Mouse (Mus musculus) liver, adult (tissue): ENCODE measurements around the gene Pcdh7.

Experiments
- GATA4 ChIP-seq: IDR thresholded peaks from 2 replicates; pipeline ENCODE4 v1.6.1; 2014; ENCODE audit warnings: mild to moderate bottlenecking, low read length; ENCODE audit not compliant: insufficient replicate concordance

The Pcdh7 gene

DNA sequence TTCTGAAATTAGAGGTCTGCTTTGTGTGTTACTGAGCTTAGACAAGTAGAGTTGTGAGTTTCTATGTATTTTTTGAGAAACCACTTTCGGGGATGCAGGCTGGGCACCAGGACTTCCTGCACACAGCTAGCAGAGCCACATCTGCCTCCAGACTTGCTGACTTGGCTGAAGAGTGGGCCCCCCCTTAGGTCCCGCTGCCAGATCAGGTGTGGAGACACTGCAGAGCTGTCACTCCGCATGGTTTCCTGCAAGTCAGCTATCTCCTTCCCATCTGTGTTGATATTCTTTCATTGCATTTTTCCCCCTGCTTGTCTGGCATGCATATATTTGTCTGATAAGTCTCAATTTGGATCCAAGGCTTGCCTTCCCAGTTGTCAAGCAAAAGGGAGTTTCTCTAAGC is 52.6 kb downstream of the Pcdh7 start:
- TF ChIP-seq GATA4: no peak

DNA sequence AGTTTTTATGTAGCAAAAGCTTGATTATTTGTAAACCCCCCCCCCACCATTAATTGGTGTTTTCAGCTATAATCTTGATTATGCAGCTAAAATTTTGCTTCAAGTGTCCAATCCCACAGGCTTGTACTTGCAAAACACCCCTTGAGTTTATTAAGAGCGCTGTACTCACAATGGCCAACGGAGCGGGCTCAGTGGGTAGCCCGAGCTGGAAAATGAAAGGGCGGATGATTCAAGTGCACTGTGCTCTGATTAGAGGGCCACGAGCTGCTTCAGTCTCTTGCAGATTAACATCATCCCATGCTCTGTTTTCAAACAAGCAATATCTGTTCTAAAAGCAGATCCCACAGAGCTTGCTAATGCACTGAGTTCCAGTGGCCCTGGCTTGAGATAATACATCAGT is 53.4 kb downstream of the Pcdh7 start:
- no peak for TF ChIP-seq GATA4

DNA sequence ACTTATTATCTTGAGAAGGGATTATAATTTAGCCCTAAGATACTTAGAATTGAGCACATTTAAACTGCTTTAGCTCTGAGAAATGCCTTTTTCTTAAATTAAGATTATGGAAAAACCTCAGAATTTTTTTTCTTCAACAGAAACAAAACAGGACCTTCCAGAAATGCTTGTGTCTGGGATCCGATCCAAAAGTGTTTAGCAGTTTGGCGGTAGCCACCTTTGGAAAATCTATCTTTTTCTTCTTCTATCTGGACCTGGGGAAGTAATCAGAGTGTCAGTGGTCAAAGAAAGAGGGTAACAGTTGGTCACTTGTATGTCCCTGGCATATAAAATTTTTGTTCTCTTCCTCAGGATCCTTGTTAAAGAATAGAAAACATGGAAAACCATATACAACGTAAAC is 54.9 kb downstream of the Pcdh7 start:
- no peak for TF ChIP-seq GATA4

DNA sequence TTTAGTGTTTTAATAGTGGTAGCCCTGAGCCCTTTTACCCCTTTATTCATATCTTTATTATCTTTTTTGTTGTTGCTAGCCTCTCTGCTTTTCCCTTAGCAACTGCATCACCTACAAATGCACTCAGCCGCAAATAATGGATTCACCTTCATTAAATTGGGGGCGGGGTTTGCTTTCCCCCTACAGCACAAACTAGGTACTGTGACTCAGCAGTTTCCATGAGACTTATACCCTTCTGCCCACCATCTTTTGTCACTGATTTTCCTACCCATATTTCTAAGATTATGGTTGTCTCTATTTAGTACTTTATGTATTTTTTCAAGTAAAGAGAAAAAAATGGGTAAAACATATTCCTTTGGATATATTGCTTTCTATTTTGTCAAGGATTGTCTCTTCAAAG is 56.7 kb downstream of the Pcdh7 start:
- TF ChIP-seq GATA4: no peak

DNA sequence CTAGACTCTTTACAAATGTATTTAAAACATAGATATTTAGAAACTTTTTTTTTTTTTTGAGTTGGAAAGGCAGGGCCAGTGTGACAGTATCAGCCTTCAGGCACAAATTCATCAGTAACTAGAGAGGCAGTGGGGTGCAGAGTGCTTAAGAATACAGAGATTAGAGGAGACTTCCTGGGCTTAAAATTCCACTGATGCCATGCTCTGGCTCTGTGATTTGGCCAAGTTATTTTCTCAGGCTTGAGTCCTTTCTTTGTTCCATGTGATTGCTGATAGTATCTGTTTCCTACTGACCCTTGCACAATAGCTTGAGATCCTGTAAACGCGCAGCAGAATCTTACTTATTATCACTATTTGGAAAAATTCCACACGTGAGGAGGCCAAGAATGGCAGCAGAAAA is 60.3 kb downstream of the Pcdh7 start:
- TF ChIP-seq GATA4: no peak

DNA sequence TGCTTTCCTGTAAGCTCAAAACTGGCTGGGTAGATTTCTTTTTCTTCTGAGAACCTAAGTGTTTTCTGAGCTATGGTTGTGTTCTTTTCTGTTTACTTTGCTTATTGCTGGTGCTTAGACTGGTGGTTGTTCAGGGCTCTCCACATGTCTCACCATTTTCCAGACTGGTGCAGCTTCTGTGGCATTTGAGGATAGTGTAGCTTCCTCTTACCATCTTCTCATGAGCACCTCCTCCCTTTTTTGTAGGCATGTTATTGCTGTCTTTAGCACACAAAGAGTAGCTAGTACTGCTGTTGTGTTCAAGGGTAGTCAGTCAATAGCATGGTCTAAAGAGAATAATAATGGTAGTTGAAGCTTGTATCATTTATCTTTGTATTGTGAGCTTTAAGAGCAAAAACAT is 62.2 kb downstream of the Pcdh7 start:
- no peak for TF ChIP-seq GATA4

DNA sequence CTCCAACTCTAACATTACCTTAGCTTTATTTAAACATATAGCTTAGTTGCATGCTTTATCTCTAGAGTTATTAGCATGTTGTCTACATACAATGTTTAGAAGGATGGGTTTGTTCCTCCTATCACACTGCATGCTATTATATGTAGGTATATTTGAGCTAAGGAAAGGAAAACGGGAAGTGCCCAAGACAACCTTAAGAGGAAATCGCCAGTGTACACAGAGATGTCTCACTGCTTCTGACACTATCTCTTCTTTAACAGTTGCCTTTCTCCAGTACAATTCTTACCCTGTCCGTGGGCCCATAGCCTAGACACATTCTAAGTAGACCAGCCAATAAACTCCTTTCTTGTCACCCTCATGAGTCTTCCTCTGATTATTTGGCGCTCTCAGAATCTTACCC is 62.8 kb downstream of the Pcdh7 start:
- no peak for TF ChIP-seq GATA4

DNA sequence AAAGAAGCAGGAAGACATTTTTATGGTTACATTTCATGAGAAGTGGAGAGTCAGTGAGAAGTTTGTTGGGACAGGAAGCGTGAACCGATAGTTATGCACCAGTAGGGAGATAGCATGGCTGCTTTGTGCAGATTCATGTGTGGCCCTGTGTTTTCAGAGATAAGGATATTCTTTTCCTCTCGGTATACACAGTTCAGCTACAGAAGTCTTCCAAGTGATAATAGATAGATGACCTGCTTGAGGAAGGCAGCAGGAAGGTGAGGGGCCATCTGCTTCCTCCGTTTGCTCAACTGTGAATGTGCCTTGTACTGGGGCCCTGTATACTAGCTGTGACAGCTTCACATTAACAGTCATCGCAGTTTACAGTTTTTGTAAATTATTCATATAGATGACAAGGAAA is 64.2 kb downstream of the Pcdh7 start:
- no peak for TF ChIP-seq GATA4

DNA sequence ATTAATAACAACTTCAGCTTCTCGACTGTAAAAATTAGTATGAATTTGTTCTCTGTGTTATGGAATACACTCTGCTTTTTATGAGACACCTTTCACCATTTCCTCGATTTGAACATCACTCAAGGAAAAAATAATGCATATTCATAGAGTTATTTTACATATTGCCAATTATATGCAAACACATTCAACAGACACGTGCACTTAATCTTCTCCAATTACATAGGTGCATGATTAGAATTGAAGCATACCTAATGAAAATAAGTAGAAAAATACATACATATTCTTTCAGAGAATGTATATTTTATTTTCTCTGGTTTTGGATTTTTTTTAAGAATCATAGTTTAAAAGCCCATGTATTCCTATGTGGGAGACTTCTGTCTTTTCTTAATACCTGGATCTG is 64.8 kb downstream of the Pcdh7 start:
- TF ChIP-seq GATA4: no peak

DNA sequence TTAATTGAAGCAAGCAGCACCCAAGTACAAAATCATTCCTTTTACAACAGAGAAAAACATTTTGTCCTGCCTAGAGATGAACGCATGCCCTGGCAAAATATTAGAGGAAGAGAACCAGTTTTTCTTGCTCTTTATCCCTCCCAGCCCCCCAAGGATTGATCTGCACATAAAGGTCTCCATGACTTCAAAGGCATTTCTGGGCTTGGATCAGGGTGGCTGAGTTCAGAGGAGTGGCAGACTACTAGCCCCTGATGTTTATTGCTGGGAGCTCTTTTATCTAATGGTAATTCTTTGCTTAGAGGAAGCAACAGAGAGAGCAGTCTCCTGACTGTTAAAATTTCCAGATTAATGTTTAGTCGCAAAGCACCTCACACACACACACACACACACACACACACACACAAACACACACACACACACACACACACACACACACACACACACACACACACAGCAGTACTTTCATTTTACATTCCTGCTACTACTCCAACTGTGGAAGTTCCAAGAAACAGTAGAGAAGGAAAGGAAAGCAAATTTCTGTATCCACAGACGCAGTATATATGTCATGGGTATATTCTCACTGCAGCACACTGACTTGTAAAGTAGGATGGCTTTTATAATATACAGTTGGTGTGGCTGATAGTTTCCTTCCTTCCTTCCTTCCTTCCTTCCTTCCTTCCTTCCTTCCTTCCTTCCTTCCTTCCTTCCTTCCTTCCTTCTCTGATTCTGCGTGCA is 71.2 kb downstream of the Pcdh7 start:
- TF ChIP-seq GATA4: no peak

DNA sequence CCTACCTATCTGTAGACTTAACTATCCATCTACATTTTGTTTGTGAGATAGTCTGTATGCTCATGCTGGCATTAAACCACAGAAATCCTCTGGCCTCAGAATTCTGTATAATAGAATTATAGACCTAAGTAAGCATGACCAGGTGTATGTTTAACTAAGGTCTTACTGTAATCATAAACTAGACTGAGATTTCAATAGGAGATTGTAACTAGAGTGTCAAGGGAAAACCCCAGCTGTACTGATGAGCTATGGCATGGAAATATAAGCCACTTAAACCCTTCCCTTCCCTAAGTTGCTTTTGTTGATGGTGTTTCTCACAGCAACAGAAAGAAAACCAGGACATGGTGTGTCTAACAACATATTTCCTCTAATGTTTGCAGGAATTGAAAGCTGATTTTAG is 78.6 kb downstream of the Pcdh7 start:
- TF ChIP-seq GATA4: no peak

DNA sequence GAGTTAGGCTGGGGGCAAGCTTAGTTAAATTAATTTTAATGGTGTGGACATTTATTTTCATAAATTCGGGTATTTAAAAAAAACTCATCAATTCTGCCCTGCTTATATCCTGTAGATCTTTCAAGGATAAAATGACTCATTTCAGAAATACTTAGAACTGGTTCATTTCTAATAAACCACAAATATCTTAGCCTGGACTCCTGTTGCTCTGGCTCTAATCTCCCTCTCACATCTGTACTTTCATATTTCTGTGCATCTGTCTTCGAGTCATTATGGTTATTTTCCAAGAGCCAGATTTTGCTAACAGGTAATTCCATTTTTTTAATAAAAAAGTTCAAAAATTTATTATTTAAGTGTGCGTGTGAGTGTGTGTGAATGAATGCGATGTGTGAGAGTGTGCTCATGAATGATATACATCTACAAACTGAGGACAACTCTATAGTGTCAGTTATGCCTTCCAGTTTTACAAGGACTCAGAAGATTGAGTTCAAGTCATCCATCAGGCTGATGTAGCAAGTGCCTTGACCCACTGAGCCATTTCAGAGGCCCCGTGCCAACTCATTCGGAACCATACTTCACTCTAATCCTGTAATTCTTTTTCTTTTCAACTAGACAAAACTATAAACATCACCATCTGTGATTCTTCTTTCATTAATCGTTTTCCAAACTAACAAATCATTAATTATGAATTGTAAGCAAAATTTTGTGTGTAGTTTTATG is 80.3 kb downstream of the Pcdh7 start:
- TF ChIP-seq GATA4: no peak

DNA sequence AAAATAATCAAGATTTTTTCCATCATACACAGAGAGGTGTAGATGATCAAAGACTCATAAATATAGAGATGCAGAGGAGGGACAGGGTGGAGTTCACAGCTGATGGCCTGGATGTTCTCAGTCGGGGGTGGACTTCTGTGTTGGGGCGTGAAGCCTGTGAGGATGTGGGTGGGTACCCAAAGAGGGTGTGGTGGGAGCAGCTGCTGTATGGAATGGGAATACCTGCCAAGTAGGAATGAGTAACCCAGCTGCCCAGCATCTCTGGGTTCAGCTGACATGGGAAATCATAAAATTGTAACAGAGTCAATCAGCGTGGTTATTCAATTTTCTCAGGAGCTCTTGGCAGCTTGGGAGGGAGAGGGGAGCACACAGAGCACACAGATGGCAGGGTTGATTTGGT is 85.3 kb downstream of the Pcdh7 start:
- no peak for TF ChIP-seq GATA4

DNA sequence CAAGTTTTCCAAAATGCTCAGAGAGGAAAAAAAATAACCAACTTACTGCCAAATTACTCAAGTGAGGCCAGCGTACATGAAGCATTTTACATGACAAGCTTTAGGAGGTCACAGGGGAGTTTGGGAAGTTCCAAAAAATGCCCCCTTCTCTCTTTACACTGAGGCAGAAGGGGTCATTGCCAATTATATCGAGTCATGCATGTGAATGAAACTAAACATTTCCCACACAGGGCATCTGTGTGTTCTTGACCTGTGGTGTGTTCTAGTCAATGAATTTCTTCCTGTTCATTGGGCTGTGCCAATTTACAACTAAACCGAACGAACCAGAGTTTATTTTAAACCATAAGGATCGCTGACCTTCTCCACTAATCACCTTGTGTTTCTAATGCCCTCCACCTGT is 86.1 kb downstream of the Pcdh7 start:
- TF ChIP-seq GATA4: no peak

DNA sequence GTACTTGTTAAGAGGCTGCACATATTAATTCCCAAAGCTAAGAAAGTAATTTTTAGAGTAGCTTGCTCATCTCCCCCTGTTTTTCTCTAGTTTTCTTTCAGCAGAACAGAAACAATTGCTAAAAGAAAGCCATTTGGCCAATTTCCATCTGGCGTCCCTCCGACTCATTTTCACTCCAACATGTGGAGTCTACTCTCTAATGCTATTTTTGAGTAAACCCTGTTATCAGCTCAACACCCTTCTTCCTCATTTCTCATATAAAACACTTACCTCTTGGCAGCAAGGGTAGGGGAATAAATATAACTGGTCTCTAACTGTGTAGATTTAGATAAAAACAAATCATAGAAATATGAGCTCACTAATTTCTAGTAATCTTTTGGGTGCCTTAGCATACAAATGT is 89.6 kb downstream of the Pcdh7 start:
- TF ChIP-seq GATA4: no peak

DNA sequence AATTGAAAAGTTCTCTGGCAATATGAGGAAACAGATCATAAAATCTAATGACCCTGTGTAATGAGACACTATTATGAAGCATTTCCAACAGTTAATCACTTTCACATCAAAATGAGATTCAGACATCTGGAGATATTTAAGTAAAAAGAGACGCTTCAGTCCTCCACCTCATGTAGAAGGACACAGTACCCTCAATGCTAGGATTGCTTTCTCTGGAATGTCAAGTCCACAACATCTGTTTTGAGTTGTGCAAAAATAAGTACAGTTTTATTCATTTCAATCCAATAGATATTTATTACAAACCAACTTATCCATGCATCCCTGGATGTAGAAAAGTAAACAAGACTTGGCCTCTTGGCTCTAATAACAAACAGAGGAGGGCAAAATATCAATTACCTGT is 92.9 kb downstream of the Pcdh7 start:
- TF ChIP-seq GATA4: no peak
